Mouse (Mus musculus): ENCODE measurements around the gene Olfr270. TPM values are rescaled to one million over a fixed set of nuclear protein-coding genes. Genes with fewer than 3 reads are reported as not detected.

Gene Olfr270
- total and polyA plus RNA-seq, 3 experiments: not detected

DNA sequence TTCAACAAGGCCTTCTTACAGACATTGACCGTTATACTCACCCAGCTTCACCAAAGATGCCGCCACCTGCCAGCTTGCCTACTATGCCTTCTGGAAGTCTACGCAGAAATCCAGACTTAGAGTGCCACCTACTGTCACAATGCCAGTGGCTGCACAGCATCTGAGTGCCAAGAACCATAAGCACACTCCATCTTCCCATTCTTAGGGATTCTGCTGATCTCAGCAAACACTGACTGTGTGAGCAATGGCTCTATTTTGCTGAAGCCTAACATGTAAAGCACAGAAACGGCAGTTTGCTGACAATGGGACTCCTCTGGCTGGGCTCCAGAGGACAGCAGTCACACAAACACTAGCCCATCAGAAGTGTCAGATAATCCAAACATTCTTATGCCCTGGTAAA lies 5.7 kb upstream of the Olfr270 start:
- Histone ChIP-seq H3K9ac (ENCODE audit: control insufficient read depth, low read depth, low read length, poor library complexity, severe bottlenecking) (no peak overlapping the region), H3K27ac (ENCODE audit: control insufficient read depth, low read depth, low read length) (no peak overlapping the region), H3K9me3 (replicated peaks; ENCODE audit: insufficient read depth, low read length) (no peaks in the 10 kb centered on the region), H3K79me2 (ENCODE audit: control insufficient read depth, insufficient read depth, low read length, poor library complexity) (no peaks in the 10 kb centered on the region), H3K4me3 (ENCODE audit: control insufficient read depth in 1 of 2, insufficient read depth in 1 of 2, low read depth in 2 of 2, low read length in 2 of 2) (no peak overlapping the region), H3K36me3 (ENCODE audit: control insufficient read depth in 1 of 2, insufficient read depth in 2 of 2, low read length in 2 of 2) (no peaks in the 10 kb centered on the region), H3K4me1 (ENCODE audit: control insufficient read depth in 1 of 2, insufficient read depth in 2 of 2, low read length in 2 of 2) (no peaks in the 10 kb centered on the region), H3K27me3 (ENCODE audit: control insufficient read depth in 1 of 2, insufficient read depth in 2 of 2, low read length in 2 of 2) (no peaks in the 10 kb centered on the region)
- DNase-seq (ENCODE audit: low read depth, low spot score): peak; percentile 11
- TF ChIP-seq BHLHE40 (IDR thresholded peaks at IDR 0.05; ENCODE audit: borderline replicate concordance, low read depth, low read length): no peak
- TF ChIP-seq GATA1 (IDR thresholded peaks at IDR 0.05; ENCODE audit: low read depth, low read length): no peak
- TF ChIP-seq MAX (IDR thresholded peaks at IDR 0.05; ENCODE audit: low read length): no peak
- TF ChIP-seq RAD21 (IDR thresholded peaks at IDR 0.05; ENCODE audit: low read depth, low read length): peak; percentile 26
- no peak for TF ChIP-seq UBTF (IDR thresholded peaks at IDR 0.05; ENCODE audit: borderline replicate concordance, insufficient read depth, low read depth, low read length)
- 0 out of 2 replicates have a peak, but pooled peaks have one; percentile 24 for TF ChIP-seq MAFK (IDR thresholded peaks at IDR 0.05; ENCODE audit: borderline replicate concordance, low read depth, low read length)
- TF ChIP-seq NELFE (IDR thresholded peaks at IDR 0.05; ENCODE audit: low read depth, low read length): no peak
- no peak for TF ChIP-seq CHD2 (IDR thresholded peaks at IDR 0.05; ENCODE audit: low read length)
- TF ChIP-seq TAL1 (IDR thresholded peaks at IDR 0.05; ENCODE audit: low read length): no peak
- peak; percentile 6 to 30 (median 11); a peak in 2 of 6 replicates for TF ChIP-seq CTCF (IDR thresholded peaks at IDR 0.05 in 2 of 3, conservative IDR thresholded peaks at IDR 0.05 in 1 of 3; ENCODE audit: control insufficient read depth in 1 of 3, insufficient read depth in 1 of 3, low read depth in 2 of 3, low read length in 3 of 3, poor library complexity in 1 of 3, severe bottlenecking in 1 of 3)
- TF ChIP-seq RCOR1 (IDR thresholded peaks at IDR 0.05; ENCODE audit: low read depth, low read length): no peak
- TF ChIP-seq TCF12 (IDR thresholded peaks at IDR 0.05; ENCODE audit: low read depth, low read length): no peak
- no peak for TF ChIP-seq EP300 (IDR thresholded peaks at IDR 0.05; ENCODE audit: low read depth in 1 of 2, low read length in 2 of 2)
- TF ChIP-seq JUND (IDR thresholded peaks at IDR 0.05; ENCODE audit: low read depth, low read length): no peak
- no peak for TF ChIP-seq ZC3H11A (IDR thresholded peaks at IDR 0.05; ENCODE audit: low read depth, low read length)
- no peak for TF ChIP-seq USF1 (IDR thresholded peaks at IDR 0.05; ENCODE audit: low read depth, low read length)
- TF ChIP-seq ZMIZ1 (IDR thresholded peaks at IDR 0.05; ENCODE audit: low read depth, low read length): no peak

DNA sequence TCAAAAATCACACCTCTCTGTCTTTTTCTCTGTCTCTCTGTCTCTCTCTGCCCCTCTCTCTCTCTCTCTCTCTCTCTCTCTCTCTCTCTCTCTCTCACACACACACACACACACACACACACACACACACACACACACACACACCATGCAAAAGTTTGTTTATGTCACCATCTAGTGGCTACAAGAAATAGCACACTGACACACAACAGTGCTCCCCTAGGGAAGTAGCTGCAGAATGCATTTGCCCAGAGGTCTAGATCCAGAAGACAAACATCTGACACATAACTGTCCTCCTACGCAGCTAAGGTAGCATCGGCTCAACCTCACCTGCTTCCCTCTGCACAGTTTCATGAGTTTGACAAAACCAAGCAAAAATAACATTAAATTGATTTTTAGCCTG lies 20.9 kb downstream of the Olfr270 start:
- Histone ChIP-seq H3K9me3 (replicated peaks; ENCODE audit: insufficient read depth, low read length) (no peaks in the 10 kb centered on the region), H3K27me3 (ENCODE audit: control insufficient read depth in 1 of 2, insufficient read depth in 2 of 2, low read length in 2 of 2) (peaks cover 0 to 3% of the 10 kb centered on the region in 2 experiments; a peak in 2 of 4 replicates), H3K9ac (ENCODE audit: control insufficient read depth, low read depth, low read length, poor library complexity, severe bottlenecking) (no peak overlapping the region), H3K4me1 (ENCODE audit: control insufficient read depth in 1 of 2, insufficient read depth in 2 of 2, low read length in 2 of 2) (no peaks in the 10 kb centered on the region), H3K4me3 (ENCODE audit: control insufficient read depth in 1 of 2, insufficient read depth in 1 of 2, low read depth in 2 of 2, low read length in 2 of 2) (no peak overlapping the region), H3K36me3 (ENCODE audit: control insufficient read depth in 1 of 2, insufficient read depth in 2 of 2, low read length in 2 of 2) (no peaks in the 10 kb centered on the region), H3K27ac (ENCODE audit: control insufficient read depth, low read depth, low read length) (no peak overlapping the region), H3K79me2 (ENCODE audit: control insufficient read depth, insufficient read depth, low read length, poor library complexity) (no peaks in the 10 kb centered on the region)
- TF ChIP-seq GABPA (IDR thresholded peaks at IDR 0.05; ENCODE audit: low read depth, low read length) (no peak), KAT2A (conservative IDR thresholded peaks at IDR 0.05; ENCODE audit: low read depth, low read length) (no peak), TAL1 (IDR thresholded peaks at IDR 0.05; ENCODE audit: low read length) (no peak), ELF1 (IDR thresholded peaks at IDR 0.05; ENCODE audit: low read depth, low read length) (no peak), MYB (IDR thresholded peaks at IDR 0.05; ENCODE audit: low read depth, low read length) (no peak), TBP (IDR thresholded peaks at IDR 0.05; ENCODE audit: low read depth, low read length) (no peak), SMC3 (IDR thresholded peaks at IDR 0.05; ENCODE audit: low read depth, low read length) (peak; percentile 49), CTCF (IDR thresholded peaks at IDR 0.05 in 2 of 3, conservative IDR thresholded peaks at IDR 0.05 in 1 of 3; ENCODE audit: control insufficient read depth in 1 of 3, insufficient read depth in 1 of 3, low read depth in 2 of 3, low read length in 3 of 3, poor library complexity in 1 of 3, severe bottlenecking in 1 of 3) (peak; percentile 11 to 59 (median 31); a peak in 4 of 6 replicates), BHLHE40 (IDR thresholded peaks at IDR 0.05; ENCODE audit: borderline replicate concordance, low read depth, low read length) (no peak), SIN3A (IDR thresholded peaks at IDR 0.05; ENCODE audit: low read length) (no peak), UBTF (IDR thresholded peaks at IDR 0.05; ENCODE audit: borderline replicate concordance, insufficient read depth, low read depth, low read length) (no peak), ZC3H11A (IDR thresholded peaks at IDR 0.05; ENCODE audit: low read depth, low read length) (peak; percentile 14; the same call in 1 of the 2 replicates), RAD21 (IDR thresholded peaks at IDR 0.05; ENCODE audit: low read depth, low read length) (peak; percentile 48), POLR2AphosphoS2 (IDR thresholded peaks at IDR 0.05; ENCODE audit: low read length) (no peak), GATA1 (IDR thresholded peaks at IDR 0.05; ENCODE audit: low read depth, low read length) (no peak), USF2 (IDR thresholded peaks at IDR 0.05; ENCODE audit: borderline replicate concordance in 1 of 2, insufficient read depth in 1 of 2, low read depth in 1 of 2, low read length in 2 of 2) (no peak), CHD1 (IDR thresholded peaks at IDR 0.05; ENCODE audit: low read depth, low read length) (no peak)
- DNase-seq (ENCODE audit: low read depth, low spot score): peak; percentile 50

Data from MEL (cell line).